Mouse (Mus musculus): ENCODE data around the gene Fam169b.

Gene Fam169b

DNA sequence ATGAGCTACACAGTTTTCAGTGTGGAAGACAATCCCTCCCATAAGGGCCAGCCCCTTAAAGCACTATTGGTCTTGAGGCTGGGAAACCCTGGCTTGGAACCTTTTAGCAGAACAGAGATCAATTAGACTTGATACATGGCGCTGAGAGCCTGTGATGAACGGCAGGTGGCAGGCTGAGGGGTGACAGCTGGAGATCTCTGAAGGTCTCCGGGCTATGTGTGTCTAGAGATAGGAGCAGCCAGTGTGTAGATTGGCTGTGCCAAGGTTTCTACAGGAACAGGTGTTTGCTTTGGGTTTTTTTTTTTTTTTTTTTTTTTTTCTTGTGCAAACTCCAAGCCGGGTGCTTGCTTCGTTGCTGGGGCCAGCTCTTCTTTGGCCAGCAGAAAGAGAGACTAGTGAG is 135.0 kb downstream of the Fam169b start:
- DNase-seq (ENCODE audit: low spot score in 2 of 2), result no peak

All from urinary bladder, postnatal 36 days (tissue).